Mouse (Mus musculus): Measurements from ENCODE around the gene Laptm5. TPM values are rescaled to one million over a fixed set of nuclear protein-coding genes. Genes with fewer than 3 reads are reported as not detected.

Laptm5 gene
- polyA plus RNA-seq, 1 experiment from 2014 or later: 16.7 TPM

DNA sequence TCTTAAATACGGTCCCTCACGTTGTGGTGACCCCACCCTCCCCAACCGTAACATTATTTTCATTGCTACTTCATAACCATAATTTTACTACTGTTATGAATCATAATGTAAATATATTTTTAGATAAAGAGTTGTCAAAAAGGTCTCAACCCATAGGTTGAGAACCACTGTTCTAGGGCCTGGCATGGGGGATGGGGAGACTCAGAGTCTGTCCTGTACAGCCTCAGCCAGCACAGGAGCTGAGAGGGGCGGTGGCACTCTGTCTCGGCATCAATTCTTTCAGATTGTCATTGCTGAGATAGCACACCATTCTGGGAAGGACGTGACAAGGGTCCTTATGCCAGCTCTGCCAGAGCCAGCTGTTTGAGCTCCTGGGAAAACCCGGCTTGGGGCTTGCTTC, 1.6 kb downstream of the Laptm5 start:
- H3K4me3 ChIP-seq: no peak overlapping the region
- 74% methylated on average over 7 of the region's 7 CpGs for WGBS
- H3K4me1 ChIP-seq: peaks cover 3% of the 10 kb centered on the region; the same call in 1 of the 2 replicates
- no peaks in the 10 kb centered on the region for H3K36me3 ChIP-seq (ENCODE audit: poor library complexity, severe bottlenecking)
- no peaks in the 10 kb centered on the region; the same call in 1 of the 2 replicates for H3K27me3 ChIP-seq
- H3K9ac ChIP-seq: no peak overlapping the region
- no peaks in the 10 kb centered on the region for H3K9me3 ChIP-seq (replicated peaks)
- no peak overlapping the region for H3K4me2 ChIP-seq
- no peak overlapping the region for H3K27ac ChIP-seq
- no peak for ATAC-seq

DNA sequence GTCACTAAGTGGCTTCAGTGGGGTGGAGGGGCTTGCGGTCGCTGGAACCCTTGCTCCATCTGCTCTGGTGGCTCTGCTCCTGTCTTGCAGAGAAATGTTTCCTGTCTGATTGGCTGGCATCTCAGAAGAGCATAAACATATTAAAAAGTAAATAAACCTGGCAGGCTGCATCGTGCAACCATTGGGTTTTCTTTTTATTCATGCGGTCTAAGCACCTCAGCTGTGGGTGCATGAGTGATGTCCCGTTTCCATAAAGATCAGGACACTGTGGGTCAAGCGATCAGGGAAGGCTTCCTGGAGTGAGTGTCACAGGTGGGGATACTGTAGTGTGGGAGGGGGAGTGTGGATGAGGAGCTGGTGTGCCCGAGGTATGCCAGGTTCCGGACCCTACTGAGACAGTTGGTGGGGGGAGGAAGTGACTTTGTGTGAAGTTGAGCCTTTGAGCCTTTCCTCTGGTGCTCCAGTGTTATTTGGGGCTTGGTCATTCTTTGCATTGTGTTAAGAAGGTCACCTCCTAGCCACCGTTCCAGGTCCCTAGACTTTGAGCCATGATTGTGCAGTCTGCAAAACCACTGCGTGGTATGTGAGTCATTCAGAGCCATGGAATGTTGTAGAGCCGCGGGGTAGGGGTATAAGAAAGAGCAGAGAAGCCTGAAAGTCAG, 2.2 kb downstream of the Laptm5 start:
- H3K27me3 ChIP-seq: no peaks in the 10 kb centered on the region; the same call in 1 of the 2 replicates
- ATAC-seq: no peak
- H3K4me3 ChIP-seq: no peak overlapping the region
- no peaks in the 10 kb centered on the region for H3K36me3 ChIP-seq (ENCODE audit: poor library complexity, severe bottlenecking)
- H3K9ac ChIP-seq: no peak overlapping the region
- 83% methylated on average over 12 of the region's 12 CpGs for WGBS
- no peak overlapping the region for H3K27ac ChIP-seq
- no peaks in the 10 kb centered on the region for H3K9me3 ChIP-seq (replicated peaks)
- H3K4me1 ChIP-seq: peaks cover 9% of the 10 kb centered on the region
- no peak overlapping the region for H3K4me2 ChIP-seq

GRCm38 (mm10) chr4:130915668-130916035, 2.7 kb downstream of the Laptm5 start:
- Histone ChIP-seq H3K27me3 (no peaks in the 10 kb centered on the region; the same call in 1 of the 2 replicates), H3K4me2 (no peak overlapping the region), H3K36me3 (ENCODE audit: poor library complexity, severe bottlenecking) (no peaks in the 10 kb centered on the region), H3K9me3 (replicated peaks) (no peaks in the 10 kb centered on the region), H3K9ac (no peak overlapping the region), H3K4me1 (peaks cover 10% of the 10 kb centered on the region), H3K27ac (no peak overlapping the region), H3K4me3 (no peak overlapping the region)
- no peak for ATAC-seq
- WGBS: 61% methylated on average over 7 of the region's 7 CpGs

DNA sequence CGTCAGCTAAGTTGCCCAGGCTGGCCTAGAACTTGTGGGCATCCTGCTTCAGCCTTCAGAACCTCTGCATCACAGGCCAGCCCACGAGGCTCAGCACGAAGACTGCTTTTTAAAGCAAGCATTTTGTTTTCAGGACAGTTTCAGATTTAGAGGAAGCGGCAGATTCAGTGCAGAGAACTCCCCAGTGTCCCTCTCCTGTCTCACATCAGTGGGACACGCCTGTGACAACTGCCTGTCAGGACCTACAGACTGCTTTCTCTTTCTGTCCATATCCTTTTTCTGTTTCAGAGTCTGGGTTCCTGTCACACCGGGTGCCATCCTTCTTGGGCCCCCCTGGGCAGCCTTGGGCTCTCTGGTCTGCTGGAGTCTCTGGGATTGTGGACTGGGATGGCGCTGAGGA, 3.7 kb downstream of the Laptm5 start:
- Histone ChIP-seq H3K27me3 (no peaks in the 10 kb centered on the region; the same call in 1 of the 2 replicates), H3K4me2 (no peak overlapping the region), H3K4me3 (no peak overlapping the region), H3K9me3 (replicated peaks) (no peaks in the 10 kb centered on the region), H3K27ac (no peak overlapping the region), H3K4me1 (peaks cover 17% of the 10 kb centered on the region), H3K9ac (no peak overlapping the region), H3K36me3 (ENCODE audit: poor library complexity, severe bottlenecking) (no peaks in the 10 kb centered on the region)
- WGBS: 79% methylated on average over 7 of the region's 7 CpGs
- ATAC-seq: no peak

DNA sequence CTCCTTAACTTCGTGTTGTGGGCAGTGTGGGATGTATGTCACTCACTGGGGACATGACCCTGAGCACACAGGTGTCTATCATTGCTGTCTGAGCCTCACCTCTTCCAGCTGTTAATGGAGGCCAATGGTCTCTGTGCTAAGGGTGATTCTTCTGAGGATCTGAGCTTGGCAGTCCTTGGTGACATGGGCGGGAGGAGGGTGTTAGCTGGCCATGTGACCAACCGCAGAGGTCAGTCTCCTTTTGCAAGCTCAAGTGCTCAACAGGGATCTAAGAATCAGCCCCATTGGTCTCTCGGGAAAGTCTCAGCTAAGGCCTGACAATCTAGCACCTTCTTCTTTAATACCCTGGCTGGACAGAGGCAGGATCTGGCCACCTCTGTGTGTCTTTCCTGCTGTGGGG, 4.6 kb downstream of the Laptm5 start:
- Histone ChIP-seq H3K36me3 (ENCODE audit: poor library complexity, severe bottlenecking) (no peaks in the 10 kb centered on the region), H3K4me1 (peaks cover 17% of the 10 kb centered on the region), H3K9me3 (replicated peaks) (no peaks in the 10 kb centered on the region), H3K27me3 (no peaks in the 10 kb centered on the region; the same call in 1 of the 2 replicates), H3K9ac (no peak overlapping the region), H3K27ac (no peak overlapping the region), H3K4me3 (no peak overlapping the region), H3K4me2 (no peak overlapping the region)
- 77% methylated on average over 4 of the region's 4 CpGs for WGBS
- no peak for ATAC-seq

DNA sequence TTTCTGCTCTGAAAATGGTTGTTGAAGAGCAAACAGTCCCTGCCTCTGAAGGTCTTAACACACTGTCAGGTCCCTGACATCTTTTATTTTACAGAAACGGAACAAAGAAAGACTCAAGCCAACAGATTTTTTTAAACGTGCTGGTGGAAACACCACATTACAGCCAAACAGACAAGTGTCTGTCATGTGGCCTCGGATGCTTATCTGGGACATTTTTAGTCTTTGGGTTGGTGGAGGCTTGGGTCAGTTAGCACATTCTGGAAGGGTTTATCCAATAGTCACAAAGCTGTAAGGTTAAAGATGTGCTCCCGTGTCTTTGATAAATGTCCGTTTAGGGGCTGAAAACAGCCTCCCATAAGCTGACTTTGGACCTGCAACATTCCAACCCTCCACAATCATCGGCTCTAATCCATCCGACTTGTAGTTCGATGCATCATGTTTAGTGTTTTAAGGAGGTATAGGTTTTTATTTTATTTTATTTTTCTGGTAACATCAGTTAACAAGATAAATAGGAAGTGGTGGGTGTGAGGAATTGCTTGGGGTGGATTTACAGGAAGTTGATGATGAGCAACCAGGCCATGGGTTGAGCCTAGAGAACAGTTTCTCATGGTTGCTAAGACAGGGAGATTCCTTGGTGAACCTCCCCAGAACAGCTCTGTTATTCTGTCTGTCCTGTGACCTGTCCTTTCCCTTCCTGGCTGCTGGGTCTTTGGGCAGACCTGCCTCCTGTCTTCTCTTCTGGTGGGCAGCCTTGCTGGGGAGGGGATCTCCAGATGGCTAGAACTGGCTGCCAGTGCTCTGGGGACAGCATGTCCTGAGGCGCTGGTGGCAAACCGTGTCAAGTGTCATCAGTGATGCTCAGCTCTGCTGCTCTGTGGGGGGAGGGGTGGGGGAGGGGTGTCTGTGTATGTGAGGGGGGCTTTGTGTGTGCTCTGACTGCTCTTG, 6.2 kb downstream of the Laptm5 start:
- Histone ChIP-seq H3K9ac (no peak overlapping the region), H3K4me2 (no peak overlapping the region), H3K4me1 (peaks cover 17% of the 10 kb centered on the region), H3K27me3 (no peaks in the 10 kb centered on the region; the same call in 1 of the 2 replicates), H3K27ac (no peak overlapping the region), H3K4me3 (no peak overlapping the region), H3K9me3 (replicated peaks) (no peaks in the 10 kb centered on the region), H3K36me3 (ENCODE audit: poor library complexity, severe bottlenecking) (no peaks in the 10 kb centered on the region)
- WGBS: 69% methylated on average over 10 of the region's 10 CpGs
- ATAC-seq: no peak

- Histone ChIP-seq H3K27ac (peak overlapping the region; percentile 10; the same call in 1 of the 2 replicates), H3K9me3 (replicated peaks) (no peaks in the 10 kb centered on the region), H3K4me2 (no peak overlapping the region), H3K27me3 (no peaks in the 10 kb centered on the region; the same call in 1 of the 2 replicates), H3K9ac (no peak overlapping the region), H3K4me3 (no peak overlapping the region), H3K36me3 (ENCODE audit: poor library complexity, severe bottlenecking) (no peaks in the 10 kb centered on the region), H3K4me1 (peaks cover 17% of the 10 kb centered on the region)
- ATAC-seq: no peak
- 69% methylated on average over 9 of the region's 9 CpGs for WGBS
These were observed 6.9 kb downstream of the Laptm5 start for GRCm38 (mm10) chr4:130919750-130920356.

DNA sequence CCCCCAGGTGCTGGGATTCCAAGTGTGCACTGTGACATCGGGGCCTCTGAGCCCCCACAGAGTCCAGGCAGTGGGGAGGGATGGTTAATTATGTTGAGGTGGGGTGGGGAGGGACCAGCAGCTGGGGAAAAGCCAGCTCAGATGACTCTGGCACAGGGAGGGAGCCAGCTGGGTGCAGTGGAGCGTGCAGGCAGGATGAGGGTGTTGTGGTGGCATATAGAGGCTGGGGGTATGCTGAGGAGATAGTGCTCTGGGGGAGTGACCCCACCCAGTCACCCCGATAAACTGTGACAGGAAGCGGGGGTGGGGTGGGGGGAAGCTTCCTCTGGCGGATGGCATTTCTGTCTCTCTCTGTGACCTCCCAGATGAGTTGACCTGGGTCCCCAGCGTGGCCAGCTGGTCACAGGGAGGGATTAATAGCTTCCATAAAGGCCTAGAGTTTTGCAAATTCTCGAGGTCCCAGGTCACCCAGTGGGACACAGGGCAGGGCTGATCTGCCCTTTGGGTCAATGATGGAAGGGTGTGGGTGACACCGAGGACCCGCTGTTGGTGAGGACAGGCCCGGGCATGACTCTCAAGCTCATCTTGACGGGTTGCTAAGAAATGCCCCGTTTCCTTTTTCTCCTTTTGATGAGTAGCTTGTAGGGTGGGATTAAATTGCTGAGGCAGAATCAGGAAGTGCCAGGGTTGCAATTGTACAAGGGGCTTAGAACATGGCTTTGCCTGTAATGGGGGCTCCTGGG, 8.2 kb downstream of the Laptm5 start:
- H3K27ac ChIP-seq: no peak overlapping the region; the same call in 1 of the 2 replicates
- ATAC-seq: 0 out of 2 replicates have a peak, but pooled peaks have one; percentile 41
- H3K4me1 ChIP-seq: peaks cover 17% of the 10 kb centered on the region
- H3K27me3 ChIP-seq: no peaks in the 10 kb centered on the region; the same call in 1 of the 2 replicates
- 44% methylated on average over 12 of the region's 12 CpGs for WGBS
- no peaks in the 10 kb centered on the region for H3K9me3 ChIP-seq (replicated peaks)
- no peak overlapping the region for H3K4me3 ChIP-seq
- H3K4me2 ChIP-seq: no peak overlapping the region
- H3K9ac ChIP-seq: no peak overlapping the region
- no peaks in the 10 kb centered on the region for H3K36me3 ChIP-seq (ENCODE audit: poor library complexity, severe bottlenecking)

DNA sequence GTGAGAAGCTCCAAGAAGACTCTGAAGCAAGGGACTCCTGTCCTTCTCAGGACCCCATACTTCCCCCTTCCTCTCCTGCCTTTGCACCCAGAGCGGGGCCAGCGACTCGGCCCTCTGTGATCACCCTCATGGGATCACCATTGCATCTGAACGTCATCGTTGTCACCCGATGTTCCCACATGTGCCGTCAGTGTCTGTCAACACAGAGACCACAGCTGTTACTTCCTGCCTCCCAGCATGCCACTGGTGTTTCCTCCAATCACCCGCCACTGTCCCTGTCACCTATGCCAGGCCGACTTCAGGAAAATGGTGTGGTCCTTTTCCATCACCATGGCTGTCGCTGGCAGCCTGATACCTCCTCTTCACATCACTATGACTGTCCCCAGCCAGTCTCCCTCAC, 9.1 kb downstream of the Laptm5 start:
- Histone ChIP-seq H3K9me3 (replicated peaks) (no peaks in the 10 kb centered on the region), H3K27ac (no peak overlapping the region), H3K4me2 (no peak overlapping the region), H3K4me1 (peaks cover 17% of the 10 kb centered on the region), H3K36me3 (ENCODE audit: poor library complexity, severe bottlenecking) (no peaks in the 10 kb centered on the region), H3K4me3 (no peak overlapping the region), H3K27me3 (no peaks in the 10 kb centered on the region; the same call in 1 of the 2 replicates), H3K9ac (no peak overlapping the region)
- 83% methylated on average over 10 of the region's 10 CpGs for WGBS
- ATAC-seq: no peak

GRCm38 (mm10) chr4:130926274-130926673, 13.3 kb downstream of the Laptm5 start:
- Histone ChIP-seq H3K27me3 (no peaks in the 10 kb centered on the region), H3K36me3 (ENCODE audit: poor library complexity, severe bottlenecking) (no peaks in the 10 kb centered on the region), H3K4me1 (peaks cover 1% of the 10 kb centered on the region), H3K4me2 (no peak overlapping the region), H3K4me3 (no peak overlapping the region), H3K9me3 (replicated peaks) (no peaks in the 10 kb centered on the region), H3K27ac (no peak overlapping the region), H3K9ac (no peak overlapping the region)
- WGBS: 62% methylated on average over 6 of the region's 6 CpGs
- no peak for ATAC-seq

- H3K9ac ChIP-seq: no peak overlapping the region
- 86% methylated on average over 12 of the region's 12 CpGs for WGBS
- no peaks in the 10 kb centered on the region for H3K9me3 ChIP-seq (replicated peaks)
- H3K27ac ChIP-seq: no peak overlapping the region
- no peak overlapping the region for H3K4me2 ChIP-seq
- H3K4me3 ChIP-seq: no peak overlapping the region
- no peak for ATAC-seq
- H3K36me3 ChIP-seq (ENCODE audit: poor library complexity, severe bottlenecking): no peaks in the 10 kb centered on the region
- no peaks in the 10 kb centered on the region for H3K4me1 ChIP-seq
- no peaks in the 10 kb centered on the region for H3K27me3 ChIP-seq
These were observed 14.9 kb downstream of the Laptm5 start for GRCm38 (mm10) chr4:130927821-130928220.

Measured in forebrain, embryonic 13.5 days (tissue).